ENCODE assay signal across 14 mouse cellular contexts in genomic region chr1:5273938-5274337, GRCm38 (mm10).
"Had no signal": no experiment of that assay in that cellular context is flagged by ENCODE, and none has a peak within 500 bp of the region (broad histone marks: within the 10 kb centered on the region; RNA-seq: fewer than 3 reads in every experiment).

No protein-coding gene starts in this region.

- DNase-seq: kidney, adult 2 months; kidney, postnatal 25 days; layer of hippocampus, adult 9-11 months; liver, embryonic 13.5 days; lung, adult 2 months; lung, postnatal 14 days; lung, postnatal 4 days; thymus, adult 18-20 months; thymus, postnatal 36 days had no signal

- H3K27ac ChIP-seq: kidney, postnatal 0 days; layer of hippocampus, adult 2 months; limb, embryonic 10.5 days; limb, embryonic 13.5 days; liver, embryonic 13.5 days; midbrain, embryonic 13.5 days had no signal

- H3K27me3 ChIP-seq: limb, embryonic 13.5 days; liver, embryonic 13.5 days; midbrain, embryonic 13.5 days had no signal

- ATAC-seq: midbrain, embryonic 13.5 days had no signal

- H3K36me3 ChIP-seq: limb, embryonic 10.5 days; limb, embryonic 13.5 days; liver, embryonic 13.5 days; midbrain, embryonic 13.5 days had no signal

- H3K9ac ChIP-seq: limb, embryonic 13.5 days; liver, embryonic 13.5 days; midbrain, embryonic 13.5 days had no signal

- H3K4me2 ChIP-seq: limb, embryonic 13.5 days; liver, embryonic 13.5 days; midbrain, embryonic 13.5 days had no signal

- H3K9me3 ChIP-seq: limb, embryonic 10.5 days; limb, embryonic 13.5 days; liver, embryonic 13.5 days; midbrain, embryonic 13.5 days had no signal

- H3K4me3 ChIP-seq: layer of hippocampus, adult 2 months; limb, embryonic 10.5 days; limb, embryonic 13.5 days; liver, embryonic 13.5 days; midbrain, embryonic 13.5 days had no signal

- H3K4me1 ChIP-seq: limb, embryonic 10.5 days; limb, embryonic 13.5 days; liver, embryonic 13.5 days; midbrain, embryonic 13.5 days had no signal
